Mouse (Mus musculus) erythroblast, embryonic 14.5 days (primary cell): ENCODE measurements around the gene Chsy1.

Source experiments
- GATA1 ChIP-seq: IDR thresholded peaks from 2 replicates; pipeline ENCODE4 v1.6.1; 2012; ENCODE audit warnings: low read length, inconsistent platforms, mixed read lengths
- TAL1 ChIP-seq: IDR thresholded peaks from 3 replicates; pipeline ENCODE4 v1.6.1; 2012; ENCODE audit warnings: low read length, inconsistent platforms, mixed read lengths

DNA sequence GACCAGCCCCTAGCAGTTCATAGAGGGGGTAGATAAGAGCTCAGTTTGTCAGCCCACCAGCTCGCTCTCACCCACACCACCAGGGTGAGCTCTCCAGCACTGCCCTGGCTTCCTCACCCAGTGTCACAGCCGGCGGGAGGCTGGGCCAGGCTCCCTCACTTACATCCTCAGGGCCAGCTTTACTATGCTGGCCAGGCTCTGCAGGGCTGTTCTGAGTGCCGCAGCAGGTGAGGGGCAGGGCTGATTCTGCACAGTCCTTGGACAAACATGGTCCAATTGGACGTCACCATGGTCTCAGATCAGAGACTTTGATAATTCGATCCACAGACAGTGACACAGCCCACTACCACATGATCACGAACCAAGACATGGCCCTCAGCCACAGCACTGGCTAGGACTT, 17.8 kb upstream of the Chsy1 start:
- TF ChIP-seq TAL1 (no peak), GATA1 (no peak)
